Mouse (Mus musculus): ENCODE measurements around the gene Ube3b.

Gene Ube3b

GRCm38 (mm10) chr5:114423961-114424360 lies 43.6 kb downstream of the Ube3b start:
- 61% methylated on average over 5 of the region's 5 CpGs for WGBS

DNA sequence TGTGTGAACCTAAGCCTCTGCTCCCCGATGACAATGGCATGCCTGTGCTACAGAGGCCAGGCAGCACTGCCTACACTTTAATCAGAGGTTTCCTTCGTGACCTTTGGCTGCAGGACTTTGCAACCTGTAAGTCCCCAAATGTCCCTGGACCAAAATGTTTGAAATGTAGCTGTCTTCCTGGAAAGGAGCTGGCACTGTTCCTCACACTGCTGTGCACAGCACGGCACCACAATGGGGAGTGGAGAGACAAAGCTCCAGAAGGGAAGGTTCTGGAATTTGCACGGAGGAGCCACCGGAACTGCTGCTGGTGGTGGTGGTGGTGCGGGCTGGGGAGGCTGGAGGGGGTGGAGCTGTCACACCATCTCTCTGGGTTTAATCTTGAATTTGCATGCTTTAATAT lies 46.3 kb downstream of the Ube3b start:
- WGBS = 43% methylated on average over 6 of the region's 6 CpGs

- 78% methylated on average over 18 of the region's 18 CpGs for WGBS
These were observed 48.2 kb downstream of the Ube3b start for GRCm38 (mm10) chr5:114428621-114429020.

- 85% methylated on average over 7 of the region's 7 CpGs for WGBS
These were observed 49.4 kb downstream of the Ube3b start for GRCm38 (mm10) chr5:114429781-114430180.

- 90% methylated on average over 8 of the region's 8 CpGs for WGBS
These were observed 54.0 kb downstream of the Ube3b start for GRCm38 (mm10) chr5:114434359-114434758.

DNA sequence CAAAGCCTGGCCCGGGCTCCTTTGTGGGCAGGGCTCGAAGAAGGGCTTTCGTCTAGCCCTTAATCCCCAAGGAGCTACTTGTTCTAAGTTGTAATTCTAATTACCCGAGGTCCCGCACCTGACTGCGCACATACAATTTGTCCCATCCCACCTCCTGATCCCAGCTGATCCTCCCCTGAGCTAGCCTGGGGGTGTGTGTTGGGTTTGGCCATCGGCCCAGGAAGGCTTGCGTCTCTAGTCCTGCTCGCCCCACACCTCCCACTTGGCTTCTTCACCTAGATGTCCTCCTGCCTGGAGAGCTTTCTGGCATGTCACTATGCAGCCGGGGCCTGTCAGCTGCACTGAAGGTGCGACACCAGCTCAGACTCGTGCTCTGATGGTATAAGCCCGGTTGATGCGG lies 55.2 kb downstream of the Ube3b start:
- 78% methylated on average over 14 of the region's 14 CpGs for WGBS

DNA sequence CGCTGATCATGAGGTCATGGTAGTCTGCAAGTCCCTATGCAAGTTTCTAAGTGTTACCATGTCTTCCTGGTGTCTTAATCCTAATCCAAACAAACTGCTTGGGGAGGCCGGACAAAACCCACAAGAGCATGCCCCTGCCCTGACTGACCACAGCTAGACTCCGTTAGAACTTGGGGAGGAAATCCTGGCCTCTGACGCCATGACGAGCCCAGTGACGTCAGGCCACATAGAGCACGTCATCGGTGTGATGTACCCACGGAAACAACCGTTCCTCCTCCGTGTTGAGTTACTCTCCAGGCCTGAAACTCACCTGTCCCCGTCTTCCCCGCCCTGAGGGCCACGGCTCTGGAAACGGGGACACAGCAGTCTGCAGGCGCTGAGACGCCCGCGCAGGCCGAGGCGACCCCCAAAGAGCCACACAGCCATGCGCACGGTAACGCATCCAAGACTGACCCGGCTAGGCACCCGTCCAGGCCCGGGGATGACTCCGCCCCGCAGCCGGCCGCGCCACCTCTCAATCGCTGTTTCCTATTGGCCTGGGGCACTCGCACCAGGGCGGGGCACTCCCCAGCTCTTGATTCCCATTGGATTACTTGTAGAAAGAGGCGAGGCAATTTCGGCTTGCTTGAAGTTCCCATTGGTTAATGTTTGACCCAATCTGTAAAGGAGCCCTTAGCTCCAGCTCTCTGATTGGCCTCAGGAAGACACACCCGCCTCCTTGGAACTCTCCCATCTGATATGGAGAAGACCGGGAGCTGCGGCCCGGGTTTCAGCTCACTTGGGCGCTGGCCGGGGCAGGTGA lies 63.4 kb downstream of the Ube3b start, which contains the start of the genes Mmab and Mvk:
Gene Mmab, minus strand, starts transcription at position 495 of the 802 bp plus-strand sequence.
Gene Mvk, plus strand, starts transcription at position 704 of the 802 bp plus-strand sequence.
- 2% methylated on average over 43 of the region's 43 CpGs for WGBS

DNA sequence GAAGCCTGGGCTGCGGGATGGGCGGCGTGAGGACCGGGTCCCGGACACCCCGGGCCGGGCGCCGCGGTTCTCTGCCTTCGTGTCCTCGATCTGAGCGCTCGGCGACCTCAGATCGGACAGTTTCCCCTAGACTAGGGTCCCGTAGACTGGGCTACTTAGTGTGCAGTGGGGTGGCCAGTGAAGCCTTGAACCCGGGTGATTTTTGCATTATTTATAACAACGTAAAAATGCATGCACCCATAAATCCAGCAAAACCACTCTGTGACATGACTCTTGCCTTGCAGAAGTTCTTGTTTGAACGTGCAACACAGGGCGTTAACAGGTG lies 63.9 kb downstream of the Ube3b start:
- WGBS = under 1% methylated on average over 21 of the region's 21 CpGs

DNA sequence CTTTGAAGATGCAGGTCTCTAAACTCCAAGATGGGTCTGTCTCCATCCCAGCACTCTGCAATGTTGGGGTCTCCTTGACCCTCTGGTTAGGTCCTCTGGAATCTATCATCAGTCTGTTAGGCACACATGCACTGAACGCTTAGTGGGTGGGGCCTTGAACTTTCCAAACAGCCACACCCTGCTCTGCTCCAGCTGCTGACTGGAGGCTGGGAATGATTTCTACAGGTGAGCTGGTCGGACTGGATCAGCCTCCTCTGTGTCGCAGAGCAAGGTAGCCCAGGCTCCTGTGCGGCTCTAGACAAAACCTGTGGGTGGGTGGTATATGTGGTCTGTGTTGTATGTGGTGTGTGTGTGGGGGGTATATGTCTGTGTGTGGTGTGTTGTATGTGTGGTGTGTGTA lies 68.6 kb downstream of the Ube3b start:
- 91% methylated on average over 4 of the region's 4 CpGs for WGBS

DNA sequence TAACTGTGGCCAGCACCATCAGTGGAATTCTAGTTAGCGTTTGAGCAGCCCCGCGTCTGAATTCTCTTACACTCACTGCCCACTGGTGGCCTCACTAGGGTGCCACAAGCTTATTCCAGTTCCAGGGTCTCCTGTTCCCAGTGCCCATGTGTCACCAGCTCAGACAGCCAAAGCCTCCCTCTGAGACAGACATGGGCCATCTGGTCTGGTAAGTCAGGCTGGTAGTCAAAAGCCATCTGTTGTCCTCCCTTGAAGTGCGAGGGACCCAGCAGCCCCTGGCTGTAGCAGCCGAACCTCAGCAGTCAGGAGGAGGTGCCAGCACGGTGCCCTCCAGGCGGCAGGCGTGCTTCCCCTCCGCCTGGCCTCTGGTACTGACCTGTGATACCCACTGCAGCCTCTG lies 75.9 kb downstream of the Ube3b start:
- WGBS = 83% methylated on average over 9 of the region's 9 CpGs

DNA sequence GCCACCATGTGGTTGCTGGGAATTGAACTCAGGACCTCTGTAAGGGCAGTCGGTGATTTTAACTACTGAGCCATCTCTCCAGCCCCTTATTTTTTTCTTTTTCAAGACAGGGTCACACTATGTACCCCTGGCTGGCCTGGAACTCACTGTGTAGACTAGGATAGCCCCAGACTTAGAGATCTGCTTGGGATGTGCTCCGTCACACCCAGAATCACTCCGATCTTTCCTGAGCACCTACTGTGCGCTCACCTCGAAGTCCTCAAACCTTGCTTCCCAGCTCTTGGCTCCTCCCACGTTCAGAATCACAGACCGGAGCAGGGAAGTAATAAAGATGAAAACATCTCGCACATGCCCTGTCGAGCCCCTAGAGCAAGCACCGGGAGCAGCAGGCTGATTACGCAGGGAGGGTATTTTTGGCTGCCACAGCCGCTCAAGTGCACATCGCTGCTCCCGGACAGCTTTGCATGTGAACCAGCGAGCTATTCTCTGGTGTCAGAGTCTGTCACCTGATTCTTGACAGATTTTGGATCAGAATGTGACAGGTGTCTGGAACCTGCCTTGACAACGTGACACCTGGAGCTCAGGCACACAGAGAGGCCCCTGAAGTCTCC lies 76.7 kb downstream of the Ube3b start:
- 76% methylated on average over 16 of the region's 16 CpGs for WGBS

DNA sequence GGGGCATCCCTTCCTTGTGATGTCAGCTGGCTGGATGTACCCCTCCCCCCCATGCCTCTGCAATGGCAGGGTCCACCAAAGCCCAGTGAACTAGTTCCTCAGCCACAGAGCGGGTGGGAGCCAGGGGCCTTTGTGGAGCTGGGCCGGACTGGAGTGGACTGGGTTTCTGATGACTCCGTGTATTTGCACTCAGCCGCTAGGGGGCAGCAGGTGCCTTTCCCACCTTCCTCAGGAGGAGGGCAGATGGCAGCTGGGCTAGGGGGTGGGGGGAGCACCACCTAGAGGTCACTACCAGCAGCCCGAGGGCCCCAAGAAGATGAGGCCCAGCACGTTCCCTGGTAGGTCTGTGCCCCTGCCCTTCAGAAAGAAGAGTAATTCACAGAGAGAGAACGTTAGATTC lies 80.8 kb downstream of the Ube3b start:
- WGBS = 9% methylated on average over 7 of the region's 7 CpGs

- 75% methylated on average over 24 of the region's 24 CpGs for WGBS
These were observed 81.9 kb downstream of the Ube3b start for GRCm38 (mm10) chr5:114462067-114463040.

DNA sequence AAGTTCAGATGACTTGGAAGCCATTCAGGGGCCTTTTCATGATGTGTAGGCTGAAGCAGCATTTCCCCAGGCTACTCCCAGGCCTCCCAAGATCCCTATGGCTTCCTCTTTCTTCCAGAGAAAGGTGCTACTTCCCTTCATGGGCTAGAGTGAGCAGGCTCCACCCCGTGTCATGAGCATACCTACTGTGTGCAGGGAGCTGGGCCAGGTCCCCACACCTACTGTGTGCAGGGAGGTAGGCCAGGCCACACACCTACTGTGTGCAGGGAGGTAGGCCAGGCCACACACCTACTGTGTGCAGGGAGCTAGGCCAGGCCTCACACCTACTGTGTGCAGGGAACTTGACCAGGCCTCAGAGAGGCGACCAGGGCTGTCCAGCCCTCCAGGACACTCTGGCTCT lies 84.2 kb downstream of the Ube3b start:
- WGBS = 82% methylated on average over 2 of the region's 2 CpGs

GRCm38 (mm10) chr5:114465641-114466040 lies 85.2 kb downstream of the Ube3b start:
- 89% methylated on average over 7 of the region's 7 CpGs for WGBS

- 36% methylated on average over 11 of the region's 11 CpGs for WGBS
These were observed 86.6 kb downstream of the Ube3b start for GRCm38 (mm10) chr5:114467019-114467418.

- WGBS = 20% methylated on average over 11 of the region's 13 CpGs
These were observed 87.0 kb downstream of the Ube3b start for GRCm38 (mm10) chr5:114467430-114467829.

DNA sequence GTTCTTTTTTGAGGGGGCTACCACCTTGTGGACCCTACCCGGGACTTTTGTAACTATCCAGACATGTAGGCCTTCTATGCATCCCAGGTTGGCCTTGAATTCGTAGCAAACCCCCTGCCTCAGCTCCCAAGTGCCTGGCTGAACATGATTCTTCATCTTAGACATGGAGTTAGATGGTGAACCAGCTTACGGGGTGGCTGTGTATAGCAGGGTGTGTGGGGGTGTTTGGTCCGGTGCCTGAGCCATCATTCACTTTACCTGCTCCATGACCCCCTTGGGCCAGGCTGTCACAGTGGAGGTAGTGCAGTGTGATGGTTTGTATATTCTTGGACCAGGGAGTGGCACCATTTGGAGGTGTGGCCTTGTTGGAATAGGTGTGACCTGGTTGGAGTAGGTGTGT lies 87.6 kb downstream of the Ube3b start:
- WGBS = 68% methylated on average over 4 of the region's 4 CpGs

- 84% methylated on average over 3 of the region's 3 CpGs for WGBS
These were observed 90.0 kb downstream of the Ube3b start for GRCm38 (mm10) chr5:114470359-114470758.

Data from cerebral cortex, adult 2 months (tissue).